Comparison of ENCODE assay signal across 8 mouse cellular contexts in the genomic region with DNA sequence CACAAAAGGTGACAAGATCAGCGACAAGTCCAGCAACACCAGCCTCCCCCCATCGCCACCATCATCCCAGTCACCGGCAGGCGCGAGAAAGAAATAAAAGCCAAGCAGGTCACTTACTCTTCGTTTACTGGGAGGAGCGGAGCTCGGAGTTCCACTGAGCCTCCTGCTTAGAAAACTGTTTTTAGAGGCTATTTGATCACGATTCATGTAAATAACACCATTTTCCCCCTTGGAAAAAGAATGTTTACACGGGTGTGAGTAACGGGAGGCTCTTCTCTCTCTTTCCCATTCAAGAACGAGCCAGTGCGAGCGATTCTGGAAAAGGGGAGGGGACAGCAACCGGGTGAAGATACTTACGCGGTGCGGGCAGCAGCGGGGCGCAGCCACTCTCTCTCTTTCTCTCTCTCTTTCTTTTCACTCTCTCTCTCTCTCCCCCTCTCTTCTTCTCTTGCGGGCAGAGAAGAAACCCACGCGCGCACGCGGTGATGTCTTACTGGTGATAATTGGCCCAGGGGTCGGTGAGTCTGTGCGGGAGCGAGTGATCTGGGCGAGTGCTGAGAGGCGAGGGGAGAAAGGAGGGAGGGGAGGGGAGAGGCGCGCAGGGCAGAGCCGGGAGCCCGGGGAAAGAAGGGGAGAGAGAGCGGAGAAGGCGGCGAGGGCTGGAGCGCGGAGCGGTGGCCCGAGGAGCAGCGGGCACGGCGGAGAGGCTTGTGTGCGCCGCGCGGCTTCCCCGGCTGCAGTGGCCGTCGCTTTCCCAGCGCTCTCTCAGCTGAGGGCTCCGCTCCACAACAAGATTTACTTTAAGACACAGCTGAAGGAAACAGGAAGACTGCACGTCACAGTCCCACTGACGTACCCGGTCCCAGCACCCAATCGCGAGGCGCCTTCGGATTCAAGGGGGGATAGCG. TPM values are rescaled to one million over a fixed set of nuclear protein-coding genes. Genes with fewer than 3 reads are reported as not detected.
DNase-seq lines count a peak whose midpoint lies in the region; ATAC-seq and TF ChIP-seq lines count a peak whose summit lies in the region.

A gene (minus strand): TSS at position 804 of the 908 bp plus-strand sequence.

- TF ChIP-seq CTCF in kidney, adult 2 months (conservative IDR thresholded peaks at IDR 0.05; ENCODE audit: insufficient read depth, insufficient read length, low read depth, low read length), result no peak
- no peak for TF ChIP-seq CTCF in stomach, postnatal 0 days (IDR thresholded peaks at IDR 0.05; ENCODE audit: low read depth)

- peak; percentile 54 for DNase-seq in urinary bladder, postnatal 14 days (ENCODE audit: low spot score)
- DNase-seq in urinary bladder, adult 2 months (ENCODE audit: low spot score), result no peak
- peak; percentile 95 for DNase-seq in heart, embryonic 10.5 days (ENCODE audit: low spot score)
- peak; percentile 80 for DNase-seq in kidney, adult 2 months
- DNase-seq in limb, embryonic 10.5 days (ENCODE audit: low spot score), result peak; percentile 83
- DNase-seq in midbrain, embryonic 11.5 days (ENCODE audit: low spot score, missing footprints), result peak; percentile 98
- peak; percentile 60 for DNase-seq in stomach, postnatal 0 days (ENCODE audit: low spot score)

- H3K4me2 ChIP-seq in embryonic facial prominence, embryonic 12.5 days (replicated peaks), result peak within 1 kb of the TSS; percentile 88
- peak within 1 kb of the TSS; percentile 87 for H3K4me2 ChIP-seq in midbrain, embryonic 11.5 days
- peak within 1 kb of the TSS; percentile 90 for H3K4me2 ChIP-seq in stomach, postnatal 0 days (replicated peaks; ENCODE audit: low read depth)

- peaks cover 28% of the 10 kb centered on the region for H3K4me1 ChIP-seq in embryonic facial prominence, embryonic 12.5 days
- H3K4me1 ChIP-seq in heart, embryonic 10.5 days, result peaks cover 44% of the 10 kb centered on the region
- no peaks in the 10 kb centered on the region for H3K4me1 ChIP-seq in kidney, adult 2 months (ENCODE audit: control insufficient read depth, insufficient read depth, low read length)
- H3K4me1 ChIP-seq in limb, embryonic 10.5 days, result peaks cover 63% of the 10 kb centered on the region
- peaks cover 37% of the 10 kb centered on the region for H3K4me1 ChIP-seq in midbrain, embryonic 11.5 days (ENCODE audit: control insufficient read depth, insufficient read depth, low read length)
- peaks cover 13% of the 10 kb centered on the region for H3K4me1 ChIP-seq in stomach, postnatal 0 days (replicated peaks; ENCODE audit: control insufficient read depth, insufficient read depth)

- TF ChIP-seq POLR2A in kidney, adult 2 months (IDR thresholded peaks at IDR 0.05; ENCODE audit: low read depth, low read length), result no peak

- no peaks in the 10 kb centered on the region for H3K36me3 ChIP-seq in embryonic facial prominence, embryonic 12.5 days
- H3K36me3 ChIP-seq in heart, embryonic 10.5 days, result no peaks in the 10 kb centered on the region
- no peaks in the 10 kb centered on the region for H3K36me3 ChIP-seq in kidney, adult 2 months (ENCODE audit: control insufficient read depth, insufficient read depth, low read length)
- H3K36me3 ChIP-seq in limb, embryonic 10.5 days, result no peaks in the 10 kb centered on the region
- H3K36me3 ChIP-seq in midbrain, embryonic 11.5 days (ENCODE audit: control insufficient read depth, insufficient read depth, low read length), result no peaks in the 10 kb centered on the region
- no peaks in the 10 kb centered on the region for H3K36me3 ChIP-seq in stomach, postnatal 0 days (ENCODE audit: control insufficient read depth, insufficient read depth, low read length)

- peak within 1 kb of the TSS; percentile 65; the same call in 1 of the 2 replicates for H3K27ac ChIP-seq in embryonic facial prominence, embryonic 12.5 days
- H3K27ac ChIP-seq in heart, embryonic 10.5 days, result peak within 1 kb of the TSS; percentile 96
- H3K27ac ChIP-seq in kidney, adult 2 months (ENCODE audit: insufficient read depth, low read depth, low read length), result peak within 1 kb of the TSS; percentile 34; the same call in 1 of the 2 replicates
- H3K27ac ChIP-seq in limb, embryonic 10.5 days, result peak within 1 kb of the TSS; percentile 70
- peak within 1 kb of the TSS; percentile 83 for H3K27ac ChIP-seq in midbrain, embryonic 11.5 days (ENCODE audit: low read depth, low read length)
- no peak within 1 kb of the TSS for H3K27ac ChIP-seq in stomach, postnatal 0 days (replicated peaks)

- ATAC-seq in embryonic facial prominence, embryonic 12.5 days (ENCODE audit: insufficient number of reproducible peaks, insufficient read depth, low FRiP score, low TSS enrichment), result peak; percentile 85
- peak; percentile 86 for ATAC-seq in midbrain, embryonic 11.5 days (ENCODE audit: low FRiP score)
- peak; percentile 75 for ATAC-seq in stomach, postnatal 0 days (ENCODE audit: low FRiP score, low TSS enrichment)

- no peaks in the 10 kb centered on the region for H3K9me3 ChIP-seq in embryonic facial prominence, embryonic 12.5 days
- no peaks in the 10 kb centered on the region for H3K9me3 ChIP-seq in heart, embryonic 10.5 days
- H3K9me3 ChIP-seq in limb, embryonic 10.5 days (replicated peaks), result no peaks in the 10 kb centered on the region
- H3K9me3 ChIP-seq in midbrain, embryonic 11.5 days (ENCODE audit: control insufficient read depth, low read length), result no peaks in the 10 kb centered on the region
- no peaks in the 10 kb centered on the region for H3K9me3 ChIP-seq in stomach, postnatal 0 days (ENCODE audit: control insufficient read depth, low read length)

- peaks cover 70% of the 10 kb centered on the region for H3K27me3 ChIP-seq in embryonic facial prominence, embryonic 12.5 days
- H3K27me3 ChIP-seq in heart, embryonic 10.5 days (ENCODE audit: insufficient read depth, poor library complexity, severe bottlenecking), result peaks cover 20% of the 10 kb centered on the region
- peaks cover 5% of the 10 kb centered on the region for H3K27me3 ChIP-seq in kidney, adult 2 months (replicated peaks; ENCODE audit: control insufficient read depth, insufficient read depth, low read length)
- H3K27me3 ChIP-seq in limb, embryonic 10.5 days (ENCODE audit: low read depth, poor library complexity, severe bottlenecking), result peaks cover 97% of the 10 kb centered on the region
- H3K27me3 ChIP-seq in midbrain, embryonic 11.5 days (ENCODE audit: control insufficient read depth, insufficient read depth, low read length), result peaks cover 31% of the 10 kb centered on the region
- H3K27me3 ChIP-seq in stomach, postnatal 0 days (ENCODE audit: control insufficient read depth, insufficient read depth, low read length), result peaks cover 19% of the 10 kb centered on the region

- no peak for TF ChIP-seq EP300 in stomach, postnatal 0 days (optimal IDR thresholded peaks at IDR 0.05)

- under 1% methylated on average over 57 of the region's 62 CpGs for WGBS in embryonic facial prominence, embryonic 12.5 days
- WGBS in heart, embryonic 10.5 days, result under 1% methylated on average over 54 of the region's 62 CpGs
- 1% methylated on average over 62 of the region's 62 CpGs for WGBS in kidney, adult 2 months
- under 1% methylated on average over 61 of the region's 62 CpGs for WGBS in limb, embryonic 10.5 days
- WGBS in midbrain, embryonic 11.5 days, result under 1% methylated on average over 60 of the region's 62 CpGs
- WGBS in stomach, postnatal 0 days, result under 1% methylated on average over 55 of the region's 62 CpGs

- H3K9ac ChIP-seq in embryonic facial prominence, embryonic 12.5 days, result peak within 1 kb of the TSS; percentile 53
- H3K9ac ChIP-seq in midbrain, embryonic 11.5 days (ENCODE audit: low read length), result peak within 1 kb of the TSS; percentile 83
- peak within 1 kb of the TSS; percentile 50 for H3K9ac ChIP-seq in stomach, postnatal 0 days (ENCODE audit: low read length)

- peak within 1 kb of the TSS; percentile 63 for H3K4me3 ChIP-seq in embryonic facial prominence, embryonic 12.5 days
- H3K4me3 ChIP-seq in heart, embryonic 10.5 days, result peak within 1 kb of the TSS; percentile 91
- H3K4me3 ChIP-seq in kidney, adult 2 months (ENCODE audit: insufficient read depth, low read depth, low read length), result peak within 1 kb of the TSS; percentile 59
- peak within 1 kb of the TSS; percentile 64 for H3K4me3 ChIP-seq in limb, embryonic 10.5 days
- peak within 1 kb of the TSS; percentile 57 for H3K4me3 ChIP-seq in midbrain, embryonic 11.5 days (ENCODE audit: low read depth, low read length)
- peak within 1 kb of the TSS; percentile 52 for H3K4me3 ChIP-seq in stomach, postnatal 0 days (ENCODE audit: low read depth, low read length)

RNA-seq across cellular contexts. Expression of the gene that starts here (rescaled TPM):
- 0.70 and 1.0 TPM in 2 replicates for polyA plus RNA-seq in urinary bladder, adult 2 months (2012; rRNA removed)
- 3.6 TPM in 2 replicates for polyA plus RNA-seq in embryonic facial prominence, embryonic 12.5 days (2016; fragmentation: Nextera tagmentation; extraction: Ambion mirVana)
- polyA plus RNA-seq in heart, embryonic 10.5 days (2016; fragmentation: Nextera tagmentation; extraction: Ambion mirVana), result 13.3 and 17.3 TPM in 2 replicates
- polyA plus RNA-seq in kidney, adult 2 months (2012; rRNA removed), result 2.7 and 3.7 TPM in 2 replicates
- polyA plus RNA-seq in limb, embryonic 10.5 days (2016; fragmentation: Nextera tagmentation; extraction: Ambion mirVana), result 0.28 and 0.46 TPM in 2 replicates
- polyA plus RNA-seq in midbrain, embryonic 11.5 days (2014; fragmentation: Nextera tagmentation; extraction: Ambion mirVana), result 8.3 TPM in 2 replicates
- polyA plus RNA-seq in stomach, postnatal 0 days (2015; fragmentation: Nextera tagmentation; extraction: Ambion mirVana), result 0.40 and 0.54 TPM in 2 replicates

Comparison
In these comparisons a context has a peak if more than half of its experiments do, and no peak if none do; other contexts are left out.
1. Peak in DNase-seq, H3K4me3 ChIP-seq and H3K27ac ChIP-seq in limb, embryonic 10.5 days; RNA of the gene not detected or under 1 TPM.
2. Peak in DNase-seq, ATAC-seq, H3K4me3 ChIP-seq, H3K9ac ChIP-seq and H3K4me2 ChIP-seq in stomach, postnatal 0 days; RNA of the gene not detected or under 1 TPM.